Mouse (Mus musculus): Measurements from ENCODE around the gene Psmd9. TPM values are rescaled to one million over a fixed set of nuclear protein-coding genes. Genes with fewer than 3 reads are reported as not detected.
A peak's percentile ranks its signal among the peaks of the same experiment; 100 is the strongest.

The Psmd9 gene
- polyA plus RNA-seq, 2 experiments from 2014 or later: 31.6 to 42.2 TPM

DNA sequence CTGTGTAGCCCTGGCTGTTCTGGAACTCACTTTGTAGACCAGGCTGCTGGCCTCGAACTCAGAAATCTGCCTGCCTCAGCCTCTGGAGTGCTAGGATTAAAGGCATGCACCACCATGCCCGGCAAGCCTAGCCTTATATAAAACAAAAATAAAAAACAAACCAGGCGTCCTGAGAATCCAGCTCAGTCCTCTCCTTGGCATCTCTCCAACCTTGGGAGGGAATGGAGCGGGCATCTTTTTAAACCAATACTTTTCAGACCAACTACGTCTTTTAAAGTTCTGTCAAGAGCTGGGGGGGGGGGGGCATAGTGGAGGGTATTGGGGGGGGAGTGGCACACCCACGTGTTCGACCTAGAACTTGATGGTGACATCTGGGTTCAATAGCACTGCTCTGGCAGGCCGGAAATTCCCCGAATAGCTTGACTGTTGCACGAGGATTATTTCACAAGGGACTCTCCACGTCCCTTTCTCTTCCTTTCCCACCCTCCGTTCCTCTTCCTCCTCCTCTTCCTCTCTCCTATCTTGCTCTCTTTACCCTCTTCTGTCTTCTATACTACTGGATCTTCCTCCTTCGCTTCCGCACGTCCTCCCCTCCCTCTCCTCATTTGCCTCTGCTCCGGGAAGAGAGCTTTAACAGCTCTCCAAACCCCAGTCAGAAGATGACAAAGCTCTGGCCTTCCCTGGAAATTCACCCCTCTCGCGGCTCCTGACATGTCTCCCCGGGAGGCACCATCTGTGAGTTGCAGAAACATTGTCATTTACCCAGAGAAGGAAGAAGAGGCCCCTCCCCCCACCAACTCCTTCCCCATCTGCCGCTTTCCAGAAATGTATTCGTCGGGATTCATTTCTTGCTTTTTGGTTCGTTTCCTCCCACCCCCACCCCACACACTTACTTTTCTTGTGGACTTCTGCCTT, 87.9 kb downstream of the Psmd9 start:
- no peak for ATAC-seq

DNA sequence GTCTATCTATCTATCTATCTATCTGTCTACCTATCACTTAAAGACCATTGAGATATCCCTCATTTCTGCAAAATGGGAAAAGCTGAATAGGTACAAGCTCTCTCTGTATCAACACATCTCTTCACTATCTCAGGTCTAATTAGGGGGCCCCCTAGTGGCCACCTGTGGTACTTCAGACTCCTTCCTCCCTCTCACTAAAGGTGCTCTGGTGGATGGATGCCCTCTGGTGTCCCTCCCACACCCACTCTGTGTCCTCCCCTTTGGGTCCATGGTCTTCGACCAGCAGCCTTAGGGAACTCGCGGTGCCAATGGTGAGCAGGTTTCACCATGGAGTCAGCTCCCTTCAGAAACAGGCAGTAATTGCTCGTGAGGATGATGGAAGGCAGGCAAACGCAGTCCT, 89.8 kb downstream of the Psmd9 start:
- peak; percentile 19 for ATAC-seq

DNA sequence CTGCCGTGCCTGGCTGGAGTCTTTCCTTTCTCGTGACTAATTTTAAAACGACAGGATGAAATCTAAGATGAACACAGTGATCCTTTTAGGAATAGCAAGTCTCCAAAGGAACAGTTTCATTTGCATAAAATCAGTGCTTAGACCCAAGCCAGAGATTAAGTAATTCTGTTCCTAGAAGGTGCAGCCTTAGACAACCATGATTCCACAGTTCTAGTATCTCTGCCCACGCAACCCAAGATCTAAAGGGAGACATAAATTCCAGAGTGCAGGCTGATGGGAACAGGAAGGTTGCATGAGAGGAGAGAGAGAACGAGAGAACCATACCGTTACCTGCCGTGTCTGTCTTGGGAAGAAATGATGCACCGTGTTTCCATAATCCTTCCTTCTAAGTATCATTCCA, 91.5 kb downstream of the Psmd9 start:
- no peak for ATAC-seq

DNA sequence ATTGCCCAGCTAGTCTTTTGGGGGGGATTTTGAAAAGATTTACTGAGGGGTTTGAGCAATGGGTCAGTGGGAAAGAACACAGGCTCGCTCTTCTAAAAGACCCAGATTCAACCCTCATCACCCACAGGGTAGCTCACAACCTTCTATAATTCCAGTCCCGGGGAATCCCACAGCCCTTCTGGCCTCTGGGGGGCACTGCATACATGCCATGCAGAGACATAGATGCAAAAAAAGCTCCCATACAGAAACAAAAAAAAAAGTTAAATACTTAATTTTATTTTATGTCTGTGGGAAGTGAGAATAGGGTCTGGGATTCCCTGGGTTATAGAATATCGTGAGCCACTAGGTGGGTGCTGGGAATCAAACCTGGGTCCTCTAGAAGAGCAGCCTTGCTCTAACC, 97.7 kb downstream of the Psmd9 start:
- no peak for ATAC-seq

DNA sequence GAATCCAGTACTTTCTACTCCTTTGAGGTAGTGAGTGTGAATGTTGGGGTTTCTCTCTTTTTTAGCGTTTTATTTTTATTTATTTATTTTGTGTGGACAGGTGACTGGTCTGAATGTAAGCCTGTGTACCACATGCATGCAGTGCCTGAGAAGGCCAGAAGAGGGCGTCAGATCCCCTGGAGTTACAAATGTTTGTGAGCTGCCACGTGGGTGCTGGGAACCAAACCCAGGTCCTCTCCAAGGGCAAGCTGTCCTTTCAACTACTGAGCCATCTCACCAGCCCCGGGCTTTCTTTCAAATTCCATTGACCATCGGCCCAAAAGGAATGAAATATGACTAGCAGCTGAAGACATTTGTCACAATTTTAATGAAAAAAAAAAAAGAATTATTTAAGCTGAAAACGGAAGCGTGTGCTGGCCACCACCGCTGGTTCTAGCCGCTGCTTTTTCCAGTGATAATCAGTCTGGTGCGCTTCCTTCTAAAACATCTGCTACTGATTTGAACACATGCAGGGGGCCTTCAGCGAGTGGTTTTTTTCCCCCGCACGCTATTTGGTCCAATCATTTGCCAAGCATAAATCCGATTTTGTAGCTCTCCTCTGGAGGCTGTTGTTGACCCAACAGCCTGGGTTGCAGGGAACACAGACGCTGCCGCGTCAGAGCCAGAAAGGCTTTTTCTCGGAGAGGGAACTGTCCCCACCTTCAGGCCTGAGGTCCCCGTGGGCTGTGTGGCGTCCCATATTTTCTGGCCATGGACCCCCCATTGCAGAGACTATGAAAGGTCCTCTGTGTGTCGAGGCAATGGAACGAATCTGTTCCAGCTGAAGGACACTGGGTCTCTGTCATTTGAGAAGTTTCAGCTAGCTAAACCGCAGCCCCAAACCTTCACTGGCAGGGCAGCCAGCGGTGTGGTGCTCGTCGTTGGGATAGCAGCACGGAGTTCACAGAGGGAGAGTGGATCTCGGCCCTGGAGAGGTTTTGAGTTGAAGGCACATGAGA, 99.6 kb downstream of the Psmd9 start:
- ATAC-seq: no peak

DNA sequence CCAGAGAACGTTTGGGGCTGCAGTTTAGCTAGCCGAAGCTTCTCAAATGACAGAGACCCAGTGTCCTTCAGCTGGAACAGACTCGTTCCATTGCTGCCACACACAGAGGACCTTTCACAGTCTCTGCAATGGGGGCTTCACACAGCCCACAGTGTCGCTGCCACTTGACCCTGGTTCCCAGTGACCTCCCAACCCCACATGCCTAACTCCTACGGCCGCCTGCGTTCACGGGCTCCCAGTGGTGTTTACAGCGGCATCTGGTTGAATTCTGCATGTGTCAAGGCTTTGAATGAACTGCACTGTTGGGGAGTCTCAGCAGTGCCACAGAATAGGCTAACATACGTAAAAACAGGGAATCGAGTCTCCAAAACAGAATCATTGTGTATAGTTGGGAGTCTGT, 101.7 kb downstream of the Psmd9 start:
- no peak for ATAC-seq

DNA sequence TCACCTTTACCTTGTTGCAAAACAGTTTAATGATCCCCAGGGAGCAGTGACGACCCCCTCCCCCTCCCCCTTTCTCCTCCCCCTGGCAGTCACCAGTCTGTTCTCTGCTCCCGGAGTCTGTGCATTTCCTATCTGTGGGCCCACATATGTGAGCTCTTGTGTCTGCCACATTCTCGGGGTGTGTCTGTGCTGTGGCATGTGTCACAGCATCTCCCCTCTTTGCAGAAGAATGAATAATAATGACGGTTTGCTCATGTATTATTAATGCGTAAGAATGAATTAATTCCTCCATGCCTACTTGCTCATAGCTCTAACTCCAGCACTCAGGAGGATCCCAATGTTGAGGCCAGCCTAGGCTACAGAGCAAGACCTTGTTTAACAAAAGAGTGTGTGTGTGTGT, 103.7 kb downstream of the Psmd9 start:
- no peak for ATAC-seq

DNA sequence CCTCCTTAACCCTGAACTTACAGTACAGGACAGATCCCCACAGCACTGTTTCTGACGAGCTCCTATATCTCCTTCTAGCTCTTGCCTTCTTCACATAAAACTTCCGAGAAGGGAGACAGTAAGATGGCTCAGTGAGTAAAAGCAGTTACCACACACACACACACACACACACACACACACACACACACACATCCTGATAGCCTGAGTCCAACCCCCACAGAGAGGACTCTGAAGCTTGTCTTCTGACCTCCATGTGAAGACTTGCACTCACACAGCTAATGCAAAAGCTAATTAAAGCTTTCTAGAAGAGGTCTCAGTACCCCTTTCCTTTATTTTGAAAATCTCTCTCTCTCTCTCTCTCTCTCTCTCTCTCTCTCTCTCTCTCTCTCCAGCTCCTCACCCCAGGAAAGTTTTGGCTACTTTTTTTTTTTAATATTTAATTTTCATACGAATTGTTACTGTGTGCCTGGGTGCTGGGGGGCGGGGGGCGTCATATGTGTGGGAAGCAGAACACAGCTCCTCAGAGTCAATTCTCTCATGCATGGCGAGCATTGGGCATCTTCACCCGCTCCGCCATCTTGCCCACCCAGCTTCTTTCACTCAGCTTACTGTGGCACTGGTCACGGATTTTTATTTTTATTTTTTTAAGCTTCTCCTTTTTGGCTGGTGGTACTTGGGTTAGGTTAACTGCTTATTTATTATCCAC, 107.6 kb downstream of the Psmd9 start:
- ATAC-seq: no peak

DNA sequence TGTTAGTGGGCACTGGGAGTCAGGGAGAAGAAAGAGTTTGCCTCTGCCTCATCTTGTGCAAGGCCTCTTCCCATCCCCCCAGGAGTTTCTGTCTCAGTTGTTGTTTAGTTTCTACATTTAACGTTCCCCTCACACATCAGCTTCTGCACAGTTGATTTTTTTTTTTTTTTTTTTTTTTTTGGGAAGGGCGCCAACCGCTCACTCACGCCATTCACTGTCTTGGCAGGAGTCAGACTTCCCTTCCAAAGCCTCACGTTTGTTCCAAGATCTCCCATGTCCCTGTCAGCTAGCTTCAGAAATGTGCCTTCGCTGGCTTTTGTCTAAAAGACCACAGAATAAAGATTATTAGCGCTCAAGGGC, 108.1 kb downstream of the Psmd9 start:
- no peak for ATAC-seq

DNA sequence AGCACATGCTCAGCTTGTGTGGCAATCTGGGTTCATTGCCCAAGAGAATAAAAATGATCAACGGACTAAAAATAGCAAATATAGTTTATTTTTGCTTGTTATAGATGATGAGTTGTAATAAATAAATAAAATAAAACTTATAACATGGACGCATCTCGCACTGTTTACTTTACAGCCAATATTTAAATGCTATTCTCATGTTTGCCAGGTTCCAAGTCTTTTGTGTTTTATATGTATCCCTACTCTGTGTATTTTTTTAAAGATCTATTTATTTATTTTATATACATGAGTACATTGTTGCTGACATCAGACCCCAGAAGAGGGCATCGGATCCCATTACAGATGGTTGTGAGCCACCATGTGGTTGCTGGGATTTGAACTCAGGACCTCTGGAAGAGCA, 108.5 kb downstream of the Psmd9 start:
- no peak for ATAC-seq

DNA sequence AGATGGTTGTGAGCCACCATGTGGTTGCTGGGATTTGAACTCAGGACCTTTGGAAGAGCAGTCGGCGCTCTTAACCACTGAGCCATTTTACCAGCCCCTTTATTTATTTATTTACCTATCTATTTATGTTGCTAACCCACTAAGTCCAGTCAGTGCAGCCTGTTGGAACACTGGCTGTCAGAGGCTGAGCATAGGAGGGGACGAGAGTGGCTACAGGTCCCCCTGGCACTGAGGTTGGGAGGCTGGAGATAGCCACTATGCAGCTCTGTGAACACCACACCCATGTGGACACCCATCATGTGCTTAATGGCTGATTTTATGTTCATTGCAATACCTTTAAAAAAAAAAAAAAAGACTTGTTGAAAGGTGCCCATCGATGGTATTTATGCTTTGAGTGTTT, 110.0 kb downstream of the Psmd9 start:
- ATAC-seq: no peak

DNA sequence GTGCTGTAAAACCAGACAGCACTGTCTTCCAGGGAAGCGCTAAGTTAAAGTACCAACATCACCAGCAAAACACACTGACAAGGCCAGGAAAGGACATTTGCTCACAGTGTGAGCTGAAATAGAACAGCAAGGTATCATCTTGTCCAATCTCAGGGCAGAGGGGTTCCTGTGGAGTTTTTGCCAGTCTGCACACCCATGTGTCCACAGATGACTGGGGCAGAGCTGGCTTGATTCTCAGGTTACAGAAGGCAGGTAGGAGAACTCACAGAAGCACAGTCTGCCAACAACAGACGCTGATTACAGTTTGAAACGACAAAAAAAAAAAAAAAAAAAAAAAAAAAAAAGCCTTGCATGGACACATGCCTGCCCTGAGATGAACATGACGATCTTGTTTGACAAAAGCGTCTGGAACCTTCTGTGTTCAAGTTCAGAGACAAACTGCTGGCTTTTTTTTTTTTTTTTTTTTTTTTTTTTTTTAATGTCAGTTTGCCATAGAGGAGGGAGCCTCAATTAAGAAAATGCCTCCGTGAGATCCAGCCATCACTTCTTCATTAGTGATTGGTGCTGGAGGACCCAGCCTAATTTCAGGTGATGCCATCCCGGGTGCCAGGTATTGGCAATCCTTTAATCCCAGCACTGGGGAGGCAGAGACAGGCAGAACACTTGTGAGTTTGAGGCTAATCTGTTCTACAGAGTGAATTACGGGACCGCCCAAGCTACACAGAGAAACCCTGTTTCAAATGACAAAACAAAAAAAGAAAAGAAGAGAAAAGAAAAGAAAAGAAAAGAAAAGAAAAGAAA, 112.3 kb downstream of the Psmd9 start:
- no peak for ATAC-seq

DNA sequence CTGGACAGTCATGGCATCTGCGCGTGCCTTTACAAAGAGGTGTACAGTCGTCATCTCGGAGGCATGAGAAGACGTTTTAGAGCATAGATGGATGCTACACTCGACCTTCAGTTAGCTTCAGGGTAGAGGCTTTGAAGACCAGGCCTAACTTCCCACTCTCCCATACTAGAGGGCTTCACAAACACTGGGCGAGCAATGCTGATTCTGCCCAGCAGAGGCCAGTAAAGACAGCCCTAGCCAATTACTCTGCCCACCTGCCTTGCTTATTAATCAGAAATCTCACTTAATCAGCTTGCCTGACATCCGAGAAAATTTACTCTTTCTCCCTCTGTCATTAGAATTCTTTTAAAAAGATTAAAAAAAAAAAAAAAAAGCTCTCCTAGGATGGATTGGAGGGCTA, 116.0 kb downstream of the Psmd9 start:
- no peak for ATAC-seq

DNA sequence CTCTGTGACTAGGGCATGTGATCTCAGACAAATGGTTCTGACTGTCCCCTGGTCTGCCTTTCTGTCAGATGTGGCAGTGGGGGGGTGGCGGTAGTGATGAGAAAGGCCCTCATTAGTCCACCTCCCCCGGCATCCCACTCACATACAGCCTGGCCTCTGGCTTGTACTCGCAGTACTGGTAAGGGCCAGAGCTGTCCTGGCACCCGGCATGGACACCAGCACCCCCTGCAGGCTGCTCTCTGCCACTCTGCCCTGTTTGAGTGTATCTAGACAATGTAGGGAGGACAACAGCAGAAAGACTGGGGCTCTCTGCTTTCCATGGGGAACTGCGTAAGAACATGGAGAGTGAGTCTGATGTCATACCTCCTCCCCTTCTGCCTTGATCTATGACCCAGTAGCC, 118.9 kb downstream of the Psmd9 start:
- ATAC-seq: no peak

DNA sequence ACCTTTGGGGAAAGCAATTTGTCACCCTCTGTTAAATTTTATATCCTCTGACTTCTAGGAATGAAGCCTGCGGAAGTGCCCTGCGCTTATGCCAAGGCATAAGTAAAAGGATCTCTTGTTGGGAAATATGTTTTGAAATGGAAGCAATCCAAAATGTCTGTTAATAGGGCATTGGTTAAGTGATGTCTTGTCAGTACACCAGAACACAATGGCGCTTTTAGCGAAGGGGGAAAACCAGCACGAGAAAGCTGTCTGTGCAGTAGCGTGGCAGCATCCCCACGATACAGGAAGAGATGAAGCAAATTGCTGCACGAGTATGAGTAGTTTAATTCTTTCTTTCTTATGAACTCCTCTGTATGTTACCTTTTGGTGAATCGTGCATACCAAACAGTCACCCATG, 125.4 kb downstream of the Psmd9 start:
- no peak for ATAC-seq

DNA sequence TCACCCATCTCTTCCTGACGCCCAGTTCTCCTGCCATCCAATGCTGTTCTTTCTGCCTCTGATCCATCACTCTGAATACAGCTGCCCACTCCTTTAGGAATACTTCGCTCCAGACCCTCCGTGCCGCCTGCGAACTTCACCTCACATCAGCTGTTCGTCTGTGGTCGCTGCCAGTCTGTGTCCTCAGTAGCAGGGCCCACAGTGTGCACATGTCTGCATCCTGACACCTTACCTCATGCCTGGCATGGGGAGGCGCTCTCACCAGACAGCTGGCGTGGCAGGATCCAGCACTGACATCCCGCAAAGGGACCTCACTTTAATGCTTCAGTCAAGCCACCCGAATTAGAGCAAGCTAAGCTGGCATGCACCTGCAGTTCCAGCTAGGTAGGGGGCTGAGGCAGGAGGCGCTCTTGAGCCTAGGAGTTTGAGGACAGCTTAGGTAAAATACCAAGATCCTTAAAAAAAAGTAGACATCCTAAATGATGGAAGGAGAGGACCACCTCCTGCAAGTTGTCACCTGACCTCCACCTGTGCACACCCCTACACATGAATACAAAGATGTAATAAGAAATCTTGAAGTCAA, 127.1 kb downstream of the Psmd9 start:
- ATAC-seq: no peak

DNA sequence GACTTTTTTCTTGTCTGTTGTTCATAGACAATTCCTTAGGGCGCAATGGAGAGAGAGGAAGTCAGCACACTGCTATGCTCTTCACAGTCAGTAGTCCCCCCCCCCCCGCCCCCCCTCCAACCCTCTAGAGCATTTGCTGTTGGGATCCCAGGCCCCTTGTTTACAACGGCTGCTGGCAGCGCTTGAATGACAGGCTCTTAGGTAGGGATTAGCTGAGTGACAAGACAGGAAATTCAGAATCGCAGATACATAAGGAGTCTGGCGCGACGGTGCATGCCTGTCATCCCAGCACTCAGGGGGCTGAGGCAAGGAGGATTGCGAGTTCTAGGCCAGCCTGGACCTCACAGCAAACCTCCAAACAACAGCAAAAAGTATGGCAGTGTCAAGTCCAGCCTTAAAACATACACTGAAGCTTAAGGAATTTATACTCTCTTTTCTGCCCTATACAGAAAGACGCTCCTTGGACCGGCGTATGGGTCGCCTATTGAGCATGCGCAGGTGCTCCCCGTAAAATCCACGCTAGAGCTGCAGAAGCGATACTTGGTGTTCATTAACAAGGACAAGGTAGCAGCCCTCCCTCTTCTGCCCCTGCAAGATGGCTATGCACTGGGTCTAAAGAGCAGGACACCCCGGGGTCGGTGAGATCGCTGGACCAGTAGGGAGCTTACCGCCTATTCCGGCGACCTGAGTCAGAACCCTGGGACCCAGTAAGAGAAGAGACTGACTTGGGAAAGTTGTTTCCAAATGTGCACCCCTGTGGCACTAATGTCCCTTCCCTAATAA, 128.0 kb downstream of the Psmd9 start:
- ATAC-seq: no peak

DNA sequence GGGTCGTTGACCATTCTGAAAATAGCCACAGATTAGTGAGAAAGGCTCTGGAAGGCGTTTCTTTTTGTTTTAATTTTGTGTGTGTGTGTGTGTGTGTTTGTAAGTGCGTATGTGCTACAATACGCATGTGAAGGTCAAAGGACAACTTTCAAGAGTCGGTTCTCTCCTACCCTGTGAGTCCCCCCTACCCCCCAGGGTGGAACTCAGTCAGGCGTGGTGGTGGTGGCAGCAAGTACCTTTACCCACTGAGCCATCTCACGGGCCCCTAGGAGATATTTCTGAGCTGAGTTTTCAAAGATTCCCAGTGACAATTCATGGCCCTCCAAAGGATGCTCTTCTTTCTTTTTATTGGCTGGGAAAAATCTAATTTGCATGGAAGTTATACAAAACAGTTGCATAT, 128.6 kb downstream of the Psmd9 start:
- no peak for ATAC-seq

DNA sequence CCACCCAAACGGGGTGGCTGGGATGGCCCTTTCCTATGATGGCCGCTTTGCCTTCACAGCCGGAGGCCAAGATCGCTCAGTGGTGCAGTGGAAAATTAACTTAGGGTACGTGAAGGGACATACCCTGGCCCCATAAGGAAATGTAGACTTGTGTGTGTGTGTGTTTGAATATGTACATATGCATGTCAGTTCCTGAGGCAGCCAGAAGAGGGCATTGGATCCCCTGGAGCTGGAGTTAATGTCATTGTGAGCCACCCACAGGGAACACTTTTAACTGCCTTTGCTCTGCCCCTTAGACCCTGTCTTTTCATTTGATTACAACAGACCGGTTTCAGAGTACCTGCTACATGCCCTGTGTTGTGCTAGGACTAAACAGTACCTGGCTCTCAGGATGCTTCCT, 129.3 kb downstream of the Psmd9 start:
- no peak for ATAC-seq
